Mouse (Mus musculus): ENCODE measurements around the gene Lrrc28.

The Lrrc28 gene

GRCm38 (mm10) chr7:67644833-67645680 lies at the start of gene Lrrc28:
Lrrc28 (minus strand) TSS chr7:67645268.
- DNase-seq (ENCODE audit: low read depth) = peak; percentile 100

- DNase-seq (ENCODE audit: low read depth) = no peak
Measured at GRCm38 (mm10) chr7:67692791-67693538, 47.9 kb upstream of the Lrrc28 start.

DNA sequence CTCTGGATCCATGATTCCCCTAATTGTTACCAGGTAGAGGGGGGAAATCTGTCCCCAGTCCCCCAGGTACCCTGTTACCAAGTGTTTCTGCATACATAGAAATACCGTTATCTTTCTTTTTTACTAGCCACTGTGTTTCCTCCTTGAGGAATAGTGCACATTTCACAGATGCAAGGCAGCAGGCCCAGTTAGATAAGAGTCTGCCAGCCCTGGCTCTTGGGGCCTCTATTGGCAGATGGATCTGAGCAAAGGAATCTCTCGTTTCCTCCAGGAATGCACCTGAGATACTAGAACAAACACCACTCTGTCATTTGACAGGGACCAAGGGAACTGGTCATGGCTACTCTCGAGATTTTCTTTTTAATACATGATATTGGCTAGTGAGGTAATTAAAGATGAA lies 47.1 kb upstream of the Lrrc28 start:
- no peak for DNase-seq (ENCODE audit: low read depth)

GRCm38 (mm10) chr7:67691036-67691435 lies 46.0 kb upstream of the Lrrc28 start:
- no peak for DNase-seq (ENCODE audit: low read depth)

DNA sequence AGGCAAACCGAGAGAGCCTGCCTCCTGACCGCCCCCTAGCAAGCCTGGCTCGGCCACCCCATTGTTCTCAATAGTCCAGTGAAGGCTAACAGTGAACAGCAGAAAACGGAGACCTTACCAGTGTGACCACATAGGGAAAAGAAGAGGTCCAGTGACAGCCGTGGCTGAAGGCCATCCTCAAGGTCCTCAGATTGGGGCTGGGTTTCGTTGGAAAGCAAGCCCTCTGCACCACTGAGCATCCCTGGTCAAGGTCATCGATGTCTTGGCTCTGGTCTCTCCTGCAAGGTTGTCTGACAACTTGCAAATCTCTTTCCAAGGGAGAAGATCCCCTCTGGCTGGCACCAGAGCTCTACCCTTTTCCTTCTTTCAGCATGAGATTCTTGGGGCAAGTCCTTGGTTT lies 44.7 kb upstream of the Lrrc28 start:
- no peak for DNase-seq (ENCODE audit: low read depth)

DNA sequence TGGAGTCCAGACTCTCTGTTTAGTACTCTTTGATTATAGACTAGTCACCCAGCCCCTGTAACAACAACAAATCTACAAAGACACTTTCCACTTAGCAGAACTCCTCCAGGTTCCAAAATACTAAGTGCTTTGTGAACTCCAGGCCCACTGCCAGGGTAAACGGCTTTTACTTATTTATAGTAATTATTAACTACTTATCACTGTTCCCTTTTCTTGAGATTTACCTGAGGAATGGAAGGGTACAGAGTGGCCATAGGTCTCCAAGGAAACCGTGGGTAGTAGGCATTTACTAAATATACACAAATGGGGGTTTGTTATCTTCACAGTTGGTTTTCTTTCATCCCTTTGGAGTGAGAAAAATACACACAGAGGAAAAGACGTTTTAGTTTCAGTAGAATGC lies 43.2 kb upstream of the Lrrc28 start:
- no peak for DNase-seq (ENCODE audit: low read depth)

- DNase-seq (ENCODE audit: low read depth) = no peak
Measured at GRCm38 (mm10) chr7:67686545-67686944, 41.5 kb upstream of the Lrrc28 start.

GRCm38 (mm10) chr7:67683006-67683405 lies 37.9 kb upstream of the Lrrc28 start:
- no peak for DNase-seq (ENCODE audit: low read depth)

DNA sequence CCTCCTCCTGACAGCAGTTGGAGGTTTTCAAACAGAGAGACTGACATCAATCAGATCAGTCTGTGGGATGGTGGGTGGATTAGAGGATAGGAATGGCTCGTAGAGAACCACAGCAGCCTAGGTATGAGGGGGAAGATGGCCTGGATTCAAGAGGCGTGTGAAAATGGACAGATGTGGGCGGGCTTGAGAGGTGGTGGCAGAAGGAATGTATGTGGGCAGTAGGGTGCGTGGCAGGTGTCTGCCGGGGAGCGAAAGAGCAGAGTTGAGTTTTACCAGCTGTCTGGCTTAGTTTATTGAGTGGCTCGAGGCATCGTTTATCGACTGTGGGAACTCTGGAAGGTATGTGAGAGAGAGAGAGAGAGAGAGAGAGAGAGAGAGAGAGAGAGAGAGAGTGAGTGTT lies 36.0 kb upstream of the Lrrc28 start:
- no peak for DNase-seq (ENCODE audit: low read depth)

GRCm38 (mm10) chr7:67678878-67679499 lies 33.9 kb upstream of the Lrrc28 start:
- DNase-seq (ENCODE audit: low read depth) = no peak

- no peak for DNase-seq (ENCODE audit: low read depth)
Measured at GRCm38 (mm10) chr7:67673656-67674055, 28.6 kb upstream of the Lrrc28 start.

DNA sequence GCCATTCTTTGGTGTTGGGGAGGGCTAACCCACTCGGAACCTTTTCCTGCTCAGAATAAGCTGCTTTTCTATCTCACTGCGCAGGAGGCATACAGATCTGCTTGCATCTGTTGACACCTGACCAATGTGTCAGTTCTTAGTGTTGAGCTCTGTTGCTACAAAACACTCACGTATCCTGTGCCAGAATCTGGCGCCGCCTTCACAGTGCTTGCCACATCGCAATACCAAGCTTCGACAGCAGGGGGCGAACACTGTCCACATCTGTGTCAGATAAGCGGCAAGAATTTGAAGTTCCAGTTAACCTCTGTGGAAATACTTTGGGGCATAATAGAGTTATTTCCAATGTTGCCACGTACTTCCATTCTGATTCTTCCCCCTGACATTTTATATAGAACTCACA lies 27.6 kb upstream of the Lrrc28 start:
- peak; percentile 84 for DNase-seq (ENCODE audit: low read depth)

GRCm38 (mm10) chr7:67670965-67671364 lies 25.9 kb upstream of the Lrrc28 start:
- DNase-seq (ENCODE audit: low read depth) = peak; percentile 26

GRCm38 (mm10) chr7:67663981-67664694 lies 19.1 kb upstream of the Lrrc28 start:
- no peak for DNase-seq (ENCODE audit: low read depth)

- DNase-seq (ENCODE audit: low read depth) = no peak
Measured at GRCm38 (mm10) chr7:67662424-67662823, 17.4 kb upstream of the Lrrc28 start.

- DNase-seq (ENCODE audit: low read depth) = no peak
Measured at GRCm38 (mm10) chr7:67658110-67658509, 13.0 kb upstream of the Lrrc28 start.

GRCm38 (mm10) chr7:67655186-67655585 lies 10.1 kb upstream of the Lrrc28 start:
- DNase-seq (ENCODE audit: low read depth) = no peak

DNA sequence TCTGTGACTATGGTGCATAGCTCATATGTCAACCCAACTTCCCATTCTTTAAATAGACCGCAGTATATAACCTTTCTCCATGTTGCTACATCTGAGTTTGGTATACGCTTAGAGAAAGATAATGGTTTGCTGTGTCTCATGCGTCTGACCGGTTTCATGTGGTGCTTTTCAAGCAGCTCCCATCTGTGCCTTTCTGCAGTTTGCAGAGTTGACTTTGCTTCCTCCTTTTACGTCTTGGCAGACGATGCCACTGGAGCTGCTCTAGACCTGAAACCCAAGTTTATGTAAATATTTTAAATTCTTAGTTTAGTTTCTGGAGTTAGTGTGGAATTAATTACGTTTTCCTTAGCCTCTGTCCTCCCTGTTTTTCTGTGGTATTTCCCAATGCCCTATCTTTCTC lies 9.6 kb upstream of the Lrrc28 start:
- DNase-seq (ENCODE audit: low read depth) = no peak

- DNase-seq (ENCODE audit: low read depth) = no peak
Measured at GRCm38 (mm10) chr7:67652211-67652610, 7.1 kb upstream of the Lrrc28 start.

- no peak for DNase-seq (ENCODE audit: low read depth)
Measured at GRCm38 (mm10) chr7:67648376-67648775, 3.3 kb upstream of the Lrrc28 start.

GRCm38 (mm10) chr7:67647277-67647676 lies 2.2 kb upstream of the Lrrc28 start, which contains the start of gene Ttc23:
Ttc23 (plus strand) TSS chr7:67647410.
- no peak for DNase-seq (ENCODE audit: low read depth)

GRCm38 (mm10) chr7:67646131-67646530 lies 1.1 kb upstream of the Lrrc28 start:
- DNase-seq (ENCODE audit: low read depth) = no peak

Measured in induced T-regulatory cell, adult 2 months (primary cell).